Mouse (Mus musculus): ENCODE results near the gene Gucy2f. TPM values are rescaled to one million over a fixed set of nuclear protein-coding genes. Genes with fewer than 3 reads are reported as not detected.
A peak's percentile ranks its signal among the peaks of the same experiment; 100 is the strongest.
"Not testable (repeated sequence)": the region's sequence is repeated elsewhere in the genome, so short reads cannot be mapped to it uniquely, and the experiment has no call there.

The Gucy2f gene
- total RNA-seq (2022) = not detected

DNA sequence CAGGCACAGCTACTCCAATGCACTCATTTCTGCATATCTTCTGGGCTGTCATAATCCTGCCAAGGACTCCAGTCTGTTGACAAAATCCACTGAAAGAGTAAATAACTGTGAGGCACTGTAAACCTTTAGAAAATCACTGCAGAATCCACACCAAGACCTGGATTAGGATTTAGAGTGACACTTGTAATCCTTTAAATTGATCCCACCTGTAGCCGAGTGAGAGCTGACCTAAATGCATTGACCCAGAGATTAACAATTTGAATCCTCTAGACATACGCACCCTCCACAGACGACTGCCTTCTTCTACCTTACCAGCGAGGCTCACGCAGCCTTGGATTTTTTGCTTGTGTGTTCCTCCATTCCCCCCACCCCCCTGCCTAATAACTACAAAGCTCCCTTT is at the start of gene Gucy2f:
Gene Gucy2f (minus strand): TSS at position 101 of the 400 bp plus-strand sequence.
- no peak for DNase-seq

DNA sequence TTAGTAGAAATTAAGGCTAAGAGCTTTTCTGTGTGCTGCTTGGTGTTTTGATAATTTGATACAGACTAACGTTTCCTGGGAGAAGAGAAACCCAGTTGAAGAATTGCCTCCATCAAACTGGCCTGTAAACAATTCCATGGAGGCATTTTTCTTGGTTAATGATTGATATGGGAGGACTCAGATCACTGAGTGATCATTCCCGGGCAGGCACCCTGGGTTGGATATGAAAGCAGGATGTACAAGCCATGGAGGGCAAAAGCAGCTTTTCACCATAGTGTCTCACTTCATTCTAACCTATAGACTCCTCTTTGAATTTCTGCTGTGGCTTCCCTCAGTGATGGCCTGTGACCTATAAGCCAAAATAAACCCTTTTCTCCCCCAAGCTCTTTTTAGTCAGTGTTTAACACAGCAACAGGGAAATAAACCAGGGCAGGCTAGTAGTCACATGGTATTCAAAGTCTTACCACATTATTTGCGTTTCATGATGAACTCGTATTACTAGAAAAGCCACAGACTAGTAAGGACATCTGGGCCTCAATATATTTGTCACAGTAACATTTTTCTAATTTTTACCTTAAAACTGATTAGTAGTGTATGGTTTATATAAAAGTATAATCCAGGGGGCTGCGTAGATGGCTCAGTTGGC is 49.1 kb upstream of the Gucy2f start:
- DNase-seq = no peak

DNA sequence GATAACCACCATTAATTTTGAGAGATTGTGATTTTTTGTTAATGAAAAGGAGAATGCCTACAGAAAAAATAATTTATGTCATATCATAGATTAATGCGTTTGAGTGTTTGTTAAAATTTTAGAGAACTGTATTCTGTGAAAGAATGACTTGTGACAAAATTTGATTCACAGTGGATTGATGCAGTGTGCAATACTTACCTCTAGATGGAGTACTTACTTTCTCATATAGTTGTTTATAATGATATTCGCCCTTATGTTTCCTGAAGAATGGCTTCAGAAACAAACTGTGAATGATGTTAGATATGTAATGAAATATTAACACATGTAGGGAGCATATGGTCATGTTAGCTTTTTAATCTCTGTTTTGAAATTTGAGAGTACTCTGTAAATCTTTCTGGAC is 40.4 kb upstream of the Gucy2f start:
- no peak for DNase-seq

DNA sequence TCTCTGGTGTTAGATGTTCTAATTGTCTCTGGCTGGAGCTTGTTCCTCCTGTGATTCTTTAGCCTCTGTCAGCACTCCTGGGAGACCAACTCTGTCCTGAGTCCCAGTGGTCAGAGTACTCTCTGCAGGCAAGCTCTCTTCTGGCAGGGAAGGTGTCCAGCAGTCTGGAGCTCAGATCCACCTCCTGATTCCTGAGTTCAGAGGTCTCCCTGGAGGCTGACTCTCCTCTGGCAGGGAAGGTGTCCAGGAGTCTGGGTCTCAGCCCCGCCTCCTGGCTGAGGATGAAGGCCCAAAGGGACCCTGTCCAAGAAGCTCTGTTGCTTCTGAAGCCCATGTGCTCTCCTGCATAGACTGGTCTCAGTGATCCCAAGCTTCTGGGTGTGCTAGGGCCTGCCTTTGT is 39.4 kb upstream of the Gucy2f start:
- not testable (repeated sequence) for DNase-seq

DNA sequence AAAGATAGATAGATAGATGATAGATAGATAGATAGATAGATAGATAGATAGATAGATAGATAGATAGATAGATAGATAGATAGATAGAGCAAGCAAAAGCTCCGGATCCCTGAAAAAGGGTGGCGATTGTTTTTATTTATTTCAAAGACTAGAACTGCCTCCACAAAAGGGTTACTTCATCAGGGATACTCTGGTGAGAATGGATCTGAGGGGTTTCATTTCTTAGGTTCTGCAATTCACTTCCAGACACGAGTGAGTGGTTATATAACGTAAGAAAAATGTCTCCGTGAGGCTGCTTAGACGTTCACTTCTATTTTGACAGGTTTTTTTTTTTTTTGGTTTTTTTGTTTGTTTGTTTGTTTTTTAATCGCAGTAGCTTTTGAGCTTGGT is 32.0 kb upstream of the Gucy2f start:
- DNase-seq = no peak

DNA sequence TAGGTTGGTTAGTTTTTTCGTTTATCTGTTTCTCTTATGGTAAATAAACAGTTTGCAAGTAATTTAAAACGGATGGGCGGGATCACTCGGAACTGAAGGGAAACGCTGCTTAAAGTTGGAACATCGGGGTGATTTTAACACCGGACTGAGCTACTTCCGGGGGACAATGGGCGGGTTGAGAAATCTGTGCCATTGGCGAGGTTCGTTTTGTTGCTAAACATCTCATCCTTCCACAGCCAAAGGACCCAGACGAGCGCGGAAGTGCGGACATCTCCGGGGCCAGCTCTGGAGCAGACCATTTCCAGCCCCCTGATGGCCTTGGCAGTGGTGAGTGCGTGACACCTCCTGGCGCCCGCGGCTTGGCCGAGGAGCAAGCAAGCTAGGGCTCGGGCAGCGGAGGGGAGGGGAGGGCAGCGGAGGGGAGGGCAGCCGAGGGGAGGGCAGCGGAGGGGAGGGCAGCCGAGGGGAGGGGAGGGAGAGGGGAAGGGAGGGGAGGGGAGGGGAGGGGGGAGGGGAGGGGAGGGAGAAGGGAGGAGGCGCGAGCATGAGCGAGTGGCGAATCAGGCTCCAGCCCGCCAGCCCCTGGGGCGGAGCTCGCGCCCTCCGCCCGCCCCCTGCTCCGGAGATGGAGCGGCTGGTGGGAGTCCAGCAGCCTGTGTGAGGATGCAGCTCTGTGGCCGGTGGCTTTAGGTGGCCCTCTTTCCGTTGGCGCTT is 31.5 kb upstream of the Gucy2f start:
- peak; percentile 56 for DNase-seq

DNA sequence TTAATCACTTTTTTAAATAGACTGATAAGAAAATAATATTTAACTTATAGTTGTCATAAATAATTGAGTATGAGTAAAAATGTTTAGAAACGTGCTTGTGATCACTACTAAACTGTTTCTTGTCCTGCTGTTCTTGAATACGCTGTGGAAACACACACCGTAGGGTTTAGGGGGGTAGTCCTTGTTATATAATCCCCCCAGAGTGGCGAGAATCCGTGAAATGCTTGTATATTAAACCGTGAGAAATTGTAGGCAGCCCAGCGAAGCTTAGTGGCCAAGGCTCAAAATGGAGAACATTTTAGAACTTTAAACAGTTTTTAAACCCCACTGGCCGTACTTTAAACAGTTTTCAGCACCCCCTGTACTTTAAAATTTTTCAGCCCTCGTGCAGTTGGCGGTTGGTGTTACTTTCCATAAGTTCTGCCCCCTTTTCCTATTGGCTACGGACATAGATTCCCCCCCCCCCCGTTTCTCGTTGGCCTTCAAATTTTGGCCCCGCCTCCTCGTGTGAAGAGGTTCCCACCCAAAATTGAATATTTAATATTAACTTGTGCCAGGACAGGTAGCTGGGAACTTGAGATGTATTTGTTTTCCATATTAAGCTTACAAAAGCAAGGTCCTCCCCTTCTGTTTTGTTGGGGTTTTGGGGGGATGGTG is 30.8 kb upstream of the Gucy2f start:
- peak; percentile 7 for DNase-seq

DNA sequence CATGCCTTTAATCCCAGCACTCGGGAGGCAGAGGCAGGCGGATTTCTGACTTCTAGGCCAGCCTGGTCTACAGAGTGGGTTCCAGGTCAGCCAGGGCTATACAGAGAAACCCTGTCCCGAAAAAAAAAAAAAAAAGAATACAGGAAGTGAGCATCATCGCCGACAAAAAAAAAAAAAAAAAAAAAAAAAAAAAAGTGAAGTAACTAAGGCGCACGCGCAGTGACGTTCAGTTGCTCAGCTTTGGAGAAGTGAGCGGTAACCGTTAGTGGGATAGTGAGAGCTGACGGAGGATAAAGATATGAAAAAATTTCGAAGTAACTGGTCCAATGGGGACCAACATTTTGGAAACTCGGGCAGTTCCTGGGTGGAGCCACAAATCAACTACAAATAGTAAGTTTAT is 29.8 kb upstream of the Gucy2f start, which contains the start of gene Nxt2:
Gene Nxt2 (plus strand): TSS at position 229 of the 400 bp plus-strand sequence.
- DNase-seq = no peak

DNA sequence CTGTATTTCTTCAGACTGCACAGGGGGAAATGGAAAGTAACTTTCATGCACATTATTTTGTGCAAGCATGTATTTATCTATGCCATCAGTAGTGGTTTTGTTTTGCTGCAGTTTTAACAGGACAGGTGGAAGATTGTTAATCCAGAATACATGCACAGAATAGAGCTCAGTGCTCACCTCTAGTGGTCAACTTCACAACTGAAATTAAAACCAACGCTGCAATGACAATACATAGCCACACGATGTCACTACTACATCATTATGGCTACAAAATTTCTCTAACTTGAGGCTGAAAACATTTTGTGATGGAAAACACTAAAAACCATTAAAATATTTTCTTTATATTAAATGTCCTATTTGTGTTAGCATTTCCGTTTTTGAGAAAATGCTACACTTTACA is 3.6 kb upstream of the Gucy2f start:
- DNase-seq = no peak

DNA sequence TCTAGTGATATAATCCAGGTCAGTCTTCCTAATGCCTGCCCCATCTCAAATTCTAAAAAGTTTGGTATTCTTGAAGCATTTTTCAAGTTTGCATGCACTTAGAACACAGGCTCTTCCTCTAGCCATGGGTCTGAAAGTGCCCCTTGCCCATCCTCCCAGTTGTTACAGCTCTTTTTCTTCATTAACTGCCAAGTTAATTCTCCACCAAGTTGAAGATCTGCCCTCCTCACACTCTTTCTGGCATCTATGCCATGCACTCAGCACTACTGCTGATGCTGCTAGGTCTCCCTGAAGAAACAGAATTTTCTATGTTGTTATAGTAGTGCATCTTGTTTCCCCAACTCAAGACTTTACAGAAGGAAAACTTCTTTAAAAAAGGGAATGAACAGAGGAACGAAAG is 1.2 kb downstream of the Gucy2f start:
- no peak for DNase-seq

DNA sequence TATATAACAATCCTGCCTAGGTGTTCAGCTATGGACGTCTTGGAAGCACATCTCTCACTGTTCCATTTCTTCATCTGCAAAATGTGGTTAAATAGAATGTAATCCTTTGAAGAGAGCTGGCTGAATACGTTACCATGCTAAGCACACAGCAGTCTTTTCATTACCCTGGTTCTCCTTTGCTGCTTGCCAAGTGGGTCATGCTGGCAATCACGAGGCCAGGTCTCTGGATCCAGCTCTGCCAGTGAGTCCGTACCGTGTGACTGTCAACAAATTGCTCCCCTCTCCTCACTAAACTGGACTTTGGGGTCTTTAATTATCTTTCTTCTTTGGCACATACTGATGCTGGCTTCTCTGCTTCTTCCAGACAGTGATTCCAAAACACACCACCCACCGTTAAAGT is 2.3 kb downstream of the Gucy2f start:
- DNase-seq = no peak

DNA sequence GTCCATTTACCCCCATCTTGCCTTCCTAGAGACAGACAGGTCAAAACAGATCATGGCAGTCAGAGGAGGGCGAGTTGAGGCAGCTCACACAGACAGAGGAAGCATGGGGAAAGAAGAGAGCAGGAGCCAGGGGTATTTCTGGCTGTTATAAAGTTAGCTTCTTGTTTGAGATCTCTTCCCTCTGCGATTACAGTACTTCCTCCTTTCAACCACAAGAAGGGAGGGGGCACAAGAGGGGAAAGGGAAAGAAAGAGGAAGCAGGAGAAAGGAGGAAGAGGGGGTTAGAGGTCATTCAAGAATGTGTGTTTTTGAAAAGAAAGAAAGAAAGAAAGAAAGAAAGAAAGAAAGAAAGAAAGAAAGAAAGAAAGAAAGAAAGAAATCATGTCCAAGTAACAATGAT is 6.4 kb downstream of the Gucy2f start:
- no peak for DNase-seq

DNA sequence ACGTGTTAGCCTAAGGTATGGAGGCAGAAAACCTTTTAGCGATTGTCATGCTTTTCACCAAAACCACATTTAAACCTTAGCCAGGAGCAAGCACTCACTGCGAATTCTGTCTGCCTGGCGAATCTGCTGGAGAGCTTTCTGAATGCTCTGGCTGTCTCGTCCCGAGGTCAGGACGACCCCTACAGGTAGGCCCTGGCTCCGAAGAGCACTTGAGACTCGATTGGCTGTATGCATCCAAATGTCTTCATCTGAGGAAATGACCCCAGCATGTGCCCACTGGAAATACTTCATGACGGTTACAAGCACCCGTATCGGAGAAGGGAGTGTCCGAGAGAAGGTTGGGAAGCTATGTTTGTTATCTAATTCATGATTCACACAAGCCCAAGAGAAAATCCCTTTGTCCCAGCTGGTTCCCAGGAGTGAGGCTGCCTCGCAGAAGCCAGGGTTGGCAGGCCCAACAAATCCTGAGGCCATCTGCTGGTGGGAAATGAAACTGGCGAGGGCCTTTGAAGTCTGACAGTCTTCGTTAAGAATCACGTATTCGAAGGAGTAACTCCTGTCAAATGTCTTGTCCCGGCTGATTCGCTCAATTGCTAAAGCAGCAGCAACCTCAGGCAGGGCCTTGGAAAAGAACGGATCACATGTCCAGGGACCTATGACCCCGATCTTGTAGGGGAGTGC is 7.6 kb downstream of the Gucy2f start:
- peak; percentile 15 for DNase-seq

DNA sequence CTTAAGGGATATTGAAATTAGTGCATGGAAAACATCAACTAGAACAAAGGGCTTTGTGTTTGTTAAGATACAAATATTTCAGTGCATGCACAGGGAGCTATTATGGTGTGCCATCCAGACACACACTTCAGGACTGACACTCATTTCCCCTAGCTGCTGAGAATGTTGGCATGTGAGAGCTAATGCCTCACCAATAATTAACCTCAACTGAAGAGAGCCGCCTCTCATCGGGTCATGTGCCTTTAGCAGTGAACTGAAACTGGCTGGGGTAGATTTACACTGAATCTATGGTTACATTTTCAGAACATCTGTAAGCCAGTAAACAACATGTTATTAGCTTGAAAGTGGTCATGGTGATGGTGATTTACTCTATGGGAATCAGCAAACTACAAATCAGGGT is 14.7 kb downstream of the Gucy2f start:
- no peak for DNase-seq

DNA sequence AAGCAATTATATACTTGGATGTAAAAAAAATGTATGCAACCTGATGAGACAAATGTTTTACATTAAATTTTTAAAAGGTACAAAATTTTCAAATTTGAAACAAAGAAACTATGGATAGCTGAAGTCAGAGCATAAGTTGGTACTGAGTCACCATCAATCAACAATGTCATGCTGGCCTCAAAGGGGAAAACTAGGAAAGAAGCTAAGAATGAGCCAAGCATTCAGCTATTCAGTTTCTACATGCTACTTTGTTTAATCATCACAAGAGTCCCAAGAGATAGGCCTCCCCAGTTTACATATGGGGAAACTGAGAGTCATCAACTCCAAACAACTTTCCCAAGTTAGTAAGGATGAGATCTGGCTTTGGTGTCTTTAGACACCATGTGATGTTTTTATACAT is 19.8 kb downstream of the Gucy2f start:
- no peak for DNase-seq

DNA sequence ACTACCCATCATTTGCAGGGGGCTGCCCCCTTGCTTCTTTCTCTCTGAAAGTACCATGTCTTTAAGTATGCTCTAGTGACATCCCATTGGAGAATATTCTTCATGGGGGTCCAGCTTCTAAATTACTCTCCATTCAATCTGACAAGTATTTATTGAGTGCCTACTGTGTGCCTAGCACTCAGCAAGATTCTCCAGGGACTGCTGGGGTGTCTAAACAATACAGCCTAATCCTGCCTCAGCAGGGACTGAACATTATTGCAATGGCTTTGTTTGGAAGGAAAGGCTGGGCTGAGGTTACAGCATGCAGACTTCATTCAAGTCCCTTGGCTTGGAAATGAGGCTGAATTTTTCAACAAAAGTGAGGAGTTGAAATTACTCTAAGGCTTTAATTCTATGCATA is 81.0 kb downstream of the Gucy2f start:
- no peak for DNase-seq

DNA sequence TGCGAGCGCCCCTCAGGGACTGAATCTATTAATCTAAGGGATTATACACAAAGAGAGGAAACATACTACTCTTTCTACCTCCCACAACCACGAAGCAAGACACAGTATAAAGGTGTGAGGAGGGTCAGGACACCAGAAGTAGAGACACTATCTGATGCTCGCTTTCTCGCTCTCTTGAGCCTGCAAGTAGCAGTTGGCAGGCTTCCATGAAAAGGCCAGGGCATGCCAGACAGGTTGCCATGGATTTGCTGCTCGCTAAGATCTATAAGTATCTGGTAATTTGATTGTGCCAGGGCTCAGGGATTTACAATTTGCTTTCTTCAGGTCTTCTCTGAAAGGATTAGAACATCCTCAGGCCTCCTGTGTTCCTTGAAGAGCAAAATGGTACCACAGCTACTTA is 85.5 kb downstream of the Gucy2f start:
- DNase-seq = no peak

DNA sequence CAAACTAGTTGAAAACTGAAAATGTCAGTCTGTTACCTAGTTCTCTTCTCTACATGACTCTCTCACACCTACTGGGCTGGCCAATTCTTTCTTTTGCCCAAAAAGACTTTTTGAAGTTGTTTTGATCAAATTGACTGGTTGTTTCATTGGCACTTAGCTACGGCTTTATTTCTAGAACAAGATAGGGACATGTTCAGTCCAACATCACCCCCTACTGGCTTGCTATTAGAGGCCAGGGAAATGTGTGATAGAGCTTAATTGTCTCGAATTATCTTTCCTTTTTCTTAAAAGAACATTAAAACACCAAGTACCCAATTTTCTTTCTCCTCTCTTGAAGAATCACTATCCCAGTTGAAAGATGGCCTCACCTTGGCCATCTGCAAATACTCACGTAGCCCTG is 99.8 kb downstream of the Gucy2f start:
- DNase-seq = no peak

DNA sequence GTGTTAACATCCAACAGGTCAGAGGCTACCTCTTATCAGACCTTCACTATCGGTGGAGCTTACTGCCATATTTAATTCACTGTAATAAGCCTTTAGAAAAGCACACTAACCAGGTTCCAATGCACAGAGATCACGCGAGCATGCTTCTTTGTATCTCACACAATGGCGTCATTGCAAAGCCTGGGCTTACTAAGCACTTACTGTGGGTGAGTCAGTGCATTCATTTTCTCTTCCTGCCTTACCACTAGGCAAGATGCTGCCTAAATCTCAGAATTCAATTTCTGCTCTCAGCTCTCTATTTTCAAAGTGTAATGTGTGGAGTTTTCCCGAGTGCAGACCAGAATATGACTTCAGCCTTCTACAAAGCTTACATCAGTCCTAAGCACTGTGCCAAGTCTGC is 101.2 kb downstream of the Gucy2f start:
- no peak for DNase-seq

DNA sequence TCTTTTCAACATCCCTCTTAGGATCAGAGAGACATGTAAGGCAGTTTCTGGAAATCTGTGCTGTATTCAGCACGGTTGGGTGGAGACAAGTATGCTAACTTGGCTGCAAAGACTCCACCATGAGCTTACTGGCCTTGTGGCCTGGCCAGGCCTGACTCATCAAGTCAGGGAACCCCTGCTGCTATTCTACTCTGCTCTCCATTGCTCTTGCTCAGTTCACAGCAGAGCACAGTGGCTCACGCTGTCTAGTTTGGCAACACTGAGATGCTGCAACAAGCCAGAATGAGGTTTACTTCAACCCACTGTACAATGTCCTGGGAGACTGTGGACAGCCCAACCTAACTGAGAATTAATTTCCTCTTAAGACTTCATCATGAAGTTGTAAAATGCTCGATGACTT is 134.1 kb downstream of the Gucy2f start:
- DNase-seq = no peak

Data from adrenal gland, adult 8-10 months (tissue).